Mouse (Mus musculus) liver, embryonic 15.5 days (tissue): ENCODE data around the gene Rnaseh2b. TPM values are rescaled to one million over a fixed set of nuclear protein-coding genes. Genes with fewer than 3 reads are reported as not detected.

Source experiments
- ATAC-seq: fragments of 200-750 bp; cut with Nextera tagmentation; 2 replicates; pipeline ENCODE4 v1.8.0; 2017; ENCODE audit warnings: moderate number of reproducible peaks, mild to moderate bottlenecking, moderate library complexity; ENCODE audit not compliant: insufficient read depth
- H3K27ac ChIP-seq: fragments of 300-500 bp; sonication (generic); replicated peaks from 2 replicates; pipeline ENCODE4 v1.5.1; 2015; ENCODE audit warnings: mild to moderate bottlenecking, inconsistent platforms
- H3K27me3 ChIP-seq: fragments of 300-500 bp; sonication (generic); 2 replicates; pipeline ENCODE4 v1.6.1; 2015; ENCODE audit warnings: mild to moderate bottlenecking, inconsistent platforms
- H3K36me3 ChIP-seq: fragments of 300-500 bp; sonication (generic); replicated peaks from 2 replicates; pipeline ENCODE4 v1.6.1; 2015; ENCODE audit warnings: moderate library complexity, mild to moderate bottlenecking, inconsistent platforms
- H3K4me1 ChIP-seq: fragments of 300-500 bp; sonication (generic); replicated peaks from 2 replicates; pipeline ENCODE4 v1.6.1; 2015; ENCODE audit warnings: inconsistent platforms
- H3K4me2 ChIP-seq: fragments of 300-500 bp; sonication (generic); 2 replicates; pipeline ENCODE4 v1.6.1; 2015; ENCODE audit warnings: moderate library complexity, mild to moderate bottlenecking, inconsistent platforms
- H3K4me3 ChIP-seq: fragments of 300-500 bp; sonication (generic); replicated peaks from 2 replicates; pipeline ENCODE4 v1.5.1; 2015; ENCODE audit warnings: mild to moderate bottlenecking, inconsistent platforms
- H3K9ac ChIP-seq: fragments of 300-500 bp; sonication (generic); 2 replicates; pipeline ENCODE4 v1.6.1; 2015; ENCODE audit warnings: moderate library complexity, mild to moderate bottlenecking, inconsistent platforms
- H3K9me3 ChIP-seq: fragments of 300-500 bp; sonication (generic); replicated peaks from 2 replicates; pipeline ENCODE4 v1.6.1; 2016; ENCODE audit warnings: inconsistent platforms
- WGBS: fragments of 180-500 bp; shearing (Covaris S2); methylation state at CpG from one replicate; pipeline ENCODE4 v1.1.7; 2015; ENCODE audit warnings: mixed read lengths; ENCODE audit not compliant: insufficient replicate concordance; 5-methylcytosine and 5-hydroxymethylcytosine counted together
- polyA plus RNA-seq: library from polyadenylated mRNA; unstranded; fragments of >200 nt; fragmentation: Nextera tagmentation; extraction: Ambion mirVana; gene quantifications from 2 replicates; pipeline ENCODE4 v1.2.1, GENCODE M21; 2015

Rnaseh2b gene
- polyA plus RNA-seq, 1 experiment from 2014 or later, result 57.0 TPM

DNA sequence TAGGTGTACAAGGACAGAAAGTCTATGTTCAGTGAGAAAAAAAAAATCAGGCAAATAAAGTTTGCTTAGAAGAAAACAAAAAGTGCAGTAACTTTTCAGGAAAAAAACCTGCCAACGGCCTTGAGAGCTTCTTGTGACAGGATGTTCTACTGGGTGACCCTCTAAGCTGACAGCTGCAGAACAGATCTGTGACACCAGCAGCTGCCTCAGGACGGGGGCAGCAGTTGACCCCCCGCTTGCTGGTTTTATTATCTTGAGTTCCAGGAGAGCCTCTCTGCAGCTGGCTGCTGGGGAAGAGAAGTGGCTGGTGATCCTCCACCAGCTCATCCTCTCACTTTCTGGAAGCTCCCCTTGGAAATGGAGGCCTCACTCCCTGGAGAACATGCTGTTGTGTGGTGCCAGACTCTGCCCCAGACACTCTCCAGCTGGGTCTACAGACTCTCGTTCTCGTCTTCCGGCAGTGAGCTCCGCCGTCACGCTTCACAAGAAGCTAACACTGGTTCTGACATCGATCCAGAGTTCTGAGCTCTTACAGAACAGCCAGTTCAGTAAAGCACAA lies 33.3 kb upstream of the Rnaseh2b start:
- WGBS, result 54% methylated on average over 10 of the region's 10 CpGs
- no peaks in the 10 kb centered on the region for H3K9me3 ChIP-seq

DNA sequence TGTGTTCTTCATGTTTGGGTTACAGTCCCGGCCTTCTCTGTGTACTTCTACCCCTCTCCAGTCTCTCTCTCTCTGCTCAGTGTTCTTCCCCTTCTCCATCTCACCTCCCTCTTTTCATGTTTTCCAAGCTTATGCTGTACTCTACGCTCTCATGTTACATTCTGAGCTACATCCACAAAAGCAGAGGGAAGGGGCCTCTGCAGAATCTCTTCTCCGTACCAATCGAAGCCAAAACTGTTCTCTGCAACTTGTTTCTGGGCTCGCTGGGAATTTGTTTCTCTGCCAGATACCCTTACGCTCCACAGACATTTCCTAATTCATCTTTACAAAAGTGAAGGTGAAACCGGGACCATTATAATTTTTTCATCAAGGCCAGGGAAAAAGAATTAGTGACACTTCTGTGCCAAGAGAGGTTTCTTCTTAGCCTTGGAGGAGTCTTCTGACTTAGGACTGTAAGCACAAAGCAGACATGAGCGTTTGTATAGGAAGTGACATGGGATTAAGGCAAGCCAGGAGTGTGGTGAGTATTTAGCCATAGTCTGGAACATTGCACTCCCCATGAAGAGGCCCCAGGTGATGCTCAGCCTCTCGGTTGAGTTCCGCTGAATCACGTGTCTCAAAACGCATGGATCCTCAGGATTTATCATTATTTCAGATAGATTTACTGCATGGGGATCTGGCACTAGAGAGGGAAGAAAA lies 21.5 kb upstream of the Rnaseh2b start:
- H3K4me1 ChIP-seq, result no peaks in the 10 kb centered on the region
- H3K9ac ChIP-seq, result no peak overlapping the region
- no peak overlapping the region for H3K27ac ChIP-seq
- H3K4me3 ChIP-seq, result no peak overlapping the region
- no peaks in the 10 kb centered on the region for H3K9me3 ChIP-seq
- 69% methylated on average over 12 of the region's 12 CpGs for WGBS
- H3K4me2 ChIP-seq, result no peak overlapping the region
- no peaks in the 10 kb centered on the region for H3K27me3 ChIP-seq
- H3K36me3 ChIP-seq, result no peaks in the 10 kb centered on the region
- no peak for ATAC-seq

More for the DNA sequence above, 33.3 kb upstream of the Rnaseh2b start:
- ATAC-seq, result no peak
- no peaks in the 10 kb centered on the region for H3K27me3 ChIP-seq
- H3K4me1 ChIP-seq, result no peaks in the 10 kb centered on the region
- no peak overlapping the region for H3K27ac ChIP-seq
- no peak overlapping the region for H3K4me3 ChIP-seq
- no peaks in the 10 kb centered on the region for H3K36me3 ChIP-seq
- no peak overlapping the region for H3K9ac ChIP-seq
- H3K4me2 ChIP-seq, result no peak overlapping the region

DNA sequence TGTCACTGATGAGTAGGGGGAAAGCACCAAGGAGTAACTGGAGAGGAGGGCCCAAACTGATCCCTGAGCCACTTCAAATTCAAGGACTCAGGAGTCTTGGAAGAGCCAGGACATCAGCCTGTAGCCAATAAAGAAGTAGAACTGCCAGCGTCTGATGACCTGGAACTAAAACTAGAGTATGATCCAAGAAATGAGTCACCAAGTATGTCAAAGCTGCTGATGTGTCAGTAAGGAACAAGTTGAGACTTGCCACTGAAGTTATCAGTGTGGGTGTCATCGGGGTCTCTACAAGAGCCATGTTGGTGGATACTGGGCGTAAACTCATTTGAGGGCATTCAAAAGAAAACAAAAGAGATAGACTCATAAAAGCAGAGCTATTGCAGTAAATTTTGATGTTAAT lies 18.8 kb upstream of the Rnaseh2b start:
- no peak for ATAC-seq
- Histone ChIP-seq H3K27me3 (no peaks in the 10 kb centered on the region), H3K4me1 (no peaks in the 10 kb centered on the region), H3K9ac (no peak overlapping the region), H3K27ac (no peak overlapping the region), H3K4me2 (no peak overlapping the region), H3K36me3 (no peaks in the 10 kb centered on the region), H3K4me3 (no peak overlapping the region), H3K9me3 (no peaks in the 10 kb centered on the region)
- 74% methylated on average over 3 of the region's 3 CpGs for WGBS

- H3K9ac ChIP-seq, result no peak overlapping the region
- H3K36me3 ChIP-seq, result no peaks in the 10 kb centered on the region
- no peaks in the 10 kb centered on the region for H3K9me3 ChIP-seq
- 58% methylated on average over 2 of the region's 2 CpGs for WGBS
- ATAC-seq, result no peak
- H3K27ac ChIP-seq, result no peak overlapping the region
- no peak overlapping the region for H3K4me3 ChIP-seq
- no peaks in the 10 kb centered on the region for H3K4me1 ChIP-seq
- H3K27me3 ChIP-seq, result no peaks in the 10 kb centered on the region
- no peak overlapping the region for H3K4me2 ChIP-seq
Measured at GRCm38 (mm10) chr14:62282974-62283373, 9.4 kb upstream of the Rnaseh2b start.

DNA sequence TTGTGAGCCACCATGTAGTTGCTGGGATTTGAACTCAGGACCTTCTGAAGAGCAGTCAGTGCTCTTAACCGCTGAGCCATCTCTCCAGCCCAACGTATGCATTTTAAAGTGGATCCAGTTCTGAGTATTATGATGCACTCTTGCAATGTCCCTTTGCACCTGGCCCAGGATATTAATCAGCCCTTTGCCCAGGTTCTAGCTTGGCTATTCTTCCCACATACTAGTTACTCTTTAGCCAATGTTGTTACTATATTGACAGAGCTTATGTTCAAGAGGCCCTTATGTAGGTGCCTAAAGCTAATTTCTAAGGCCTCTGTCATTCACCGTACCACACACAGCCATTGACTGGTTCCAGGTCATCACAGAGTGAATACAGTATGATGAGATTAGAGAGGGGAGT lies 3.7 kb upstream of the Rnaseh2b start:
- Histone ChIP-seq H3K27ac (no peak overlapping the region), H3K9ac (no peak overlapping the region), H3K36me3 (no peaks in the 10 kb centered on the region), H3K4me1 (no peaks in the 10 kb centered on the region; the same call in 1 of the 2 replicates), H3K4me3 (no peak overlapping the region), H3K27me3 (peaks cover 13% of the 10 kb centered on the region), H3K4me2 (no peak overlapping the region), H3K9me3 (no peaks in the 10 kb centered on the region)
- ATAC-seq, result no peak
- 70% methylated on average over 3 of the region's 3 CpGs for WGBS

GRCm38 (mm10) chr14:62291406-62291987 lies 892 bp upstream of the Rnaseh2b start:
- Histone ChIP-seq H3K27ac (no peak overlapping the region), H3K9ac (no peak overlapping the region), H3K9me3 (no peaks in the 10 kb centered on the region), H3K4me2 (no peak overlapping the region), H3K36me3 (no peaks in the 10 kb centered on the region), H3K4me3 (no peak overlapping the region), H3K27me3 (peaks cover 13% of the 10 kb centered on the region), H3K4me1 (no peaks in the 10 kb centered on the region; the same call in 1 of the 2 replicates)
- 76% methylated on average over 1 of the region's 1 CpGs for WGBS
- no peak for ATAC-seq

- H3K9ac ChIP-seq, result no peak overlapping the region
- peak overlapping the region; percentile 67 for H3K4me2 ChIP-seq
- H3K9me3 ChIP-seq, result no peaks in the 10 kb centered on the region
- peaks cover 13% of the 10 kb centered on the region for H3K27me3 ChIP-seq
- no peaks in the 10 kb centered on the region for H3K36me3 ChIP-seq
- no peaks in the 10 kb centered on the region; the same call in 1 of the 2 replicates for H3K4me1 ChIP-seq
- H3K4me3 ChIP-seq, result peak overlapping the region; percentile 38; the same call in 1 of the 2 replicates
- 43% methylated on average over 7 of the region's 7 CpGs for WGBS
- no peak for ATAC-seq
- no peak overlapping the region for H3K27ac ChIP-seq
Measured at GRCm38 (mm10) chr14:62292166-62292487, 262 bp upstream of the Rnaseh2b start.

- Histone ChIP-seq H3K4me1 (no peaks in the 10 kb centered on the region), H3K9me3 (no peaks in the 10 kb centered on the region), H3K27ac (no peak overlapping the region), H3K36me3 (no peaks in the 10 kb centered on the region), H3K27me3 (no peaks in the 10 kb centered on the region; the same call in 1 of the 2 replicates), H3K4me2 (no peak overlapping the region), H3K9ac (no peak overlapping the region), H3K4me3 (no peak overlapping the region)
- 51% methylated on average over 1 of the region's 1 CpGs for WGBS
- ATAC-seq, result no peak
Measured at GRCm38 (mm10) chr14:62298808-62299207, 6.4 kb downstream of the Rnaseh2b start.

DNA sequence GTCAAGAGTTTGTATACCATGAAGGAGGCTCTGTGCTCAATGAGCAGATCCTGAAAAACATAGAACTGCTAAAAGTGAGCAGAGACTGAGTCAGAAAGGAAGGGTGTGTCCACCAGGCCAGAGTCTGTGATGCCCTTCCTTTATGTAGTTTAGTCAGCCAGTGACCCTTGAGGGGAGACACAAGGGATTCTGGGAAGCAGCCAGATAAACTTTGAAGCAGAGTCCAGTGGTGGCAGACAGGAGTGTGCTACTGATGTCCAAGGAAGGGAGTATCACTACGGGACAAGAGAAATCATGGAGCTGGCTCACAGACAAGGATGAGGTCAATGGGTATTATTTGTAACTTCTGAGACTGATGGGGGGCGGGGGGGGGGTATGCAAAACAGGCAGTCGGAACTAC lies 7.6 kb downstream of the Rnaseh2b start:
- Histone ChIP-seq H3K27me3 (no peaks in the 10 kb centered on the region), H3K9ac (no peak overlapping the region), H3K4me1 (no peaks in the 10 kb centered on the region), H3K36me3 (no peaks in the 10 kb centered on the region), H3K4me3 (no peak overlapping the region), H3K9me3 (no peaks in the 10 kb centered on the region), H3K4me2 (no peak overlapping the region), H3K27ac (no peak overlapping the region)
- WGBS, result 69% methylated on average over 3 of the region's 3 CpGs
- no peak for ATAC-seq

DNA sequence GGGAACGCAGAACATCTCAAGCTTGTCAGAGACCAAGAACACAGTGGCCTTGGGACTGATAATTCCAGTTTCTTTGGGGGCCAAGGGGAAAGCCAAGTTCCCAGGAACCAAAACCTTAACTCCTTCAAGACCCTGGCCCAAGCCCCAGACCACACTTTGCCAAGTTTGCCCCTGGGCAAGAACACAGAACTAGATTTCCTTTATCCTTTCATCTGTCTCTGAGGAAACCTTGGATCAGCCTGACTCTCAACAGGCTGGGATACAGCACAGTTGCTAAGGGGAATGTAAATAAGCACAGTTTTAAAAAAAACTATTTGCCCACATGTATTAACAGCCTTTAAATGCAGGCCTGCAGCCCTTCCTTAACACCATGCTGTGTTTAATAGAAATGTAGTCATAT lies 15.2 kb downstream of the Rnaseh2b start:
- 85% methylated on average over 1 of the region's 1 CpGs for WGBS
- Histone ChIP-seq H3K36me3 (no peaks in the 10 kb centered on the region), H3K4me3 (no peak overlapping the region), H3K27ac (no peak overlapping the region), H3K4me2 (no peak overlapping the region), H3K9ac (no peak overlapping the region), H3K9me3 (no peaks in the 10 kb centered on the region), H3K27me3 (no peaks in the 10 kb centered on the region), H3K4me1 (no peaks in the 10 kb centered on the region)
- no peak for ATAC-seq

- Histone ChIP-seq H3K9ac (no peak overlapping the region), H3K4me3 (no peak overlapping the region), H3K27ac (no peak overlapping the region), H3K4me2 (no peak overlapping the region), H3K27me3 (no peaks in the 10 kb centered on the region), H3K9me3 (no peaks in the 10 kb centered on the region), H3K36me3 (no peaks in the 10 kb centered on the region), H3K4me1 (no peaks in the 10 kb centered on the region)
- WGBS, result 39% methylated on average over 2 of the region's 2 CpGs
- no peak for ATAC-seq
Measured at GRCm38 (mm10) chr14:62309026-62309425, 16.6 kb downstream of the Rnaseh2b start.
